ENCODE assay signal across 21 mouse cellular contexts in genomic region chr16:59585706-59586244, GRCm38 (mm10). TPM values are rescaled to one million over a fixed set of nuclear protein-coding genes. Genes with fewer than 3 reads are reported as not detected.
DNase-seq lines count a peak whose midpoint lies in the region; ATAC-seq lines count a peak whose summit lies in the region.
"Had no signal": no experiment of that assay in that cellular context is flagged by ENCODE, and none has a peak within 500 bp of the region (broad histone marks: within the 10 kb centered on the region; RNA-seq: fewer than 3 reads in every experiment).

No protein-coding gene starts in this region.

- no peak overlapping the region for H3K4me2 ChIP-seq in embryonic facial prominence, embryonic 14.5 days (ENCODE audit: low read depth, low read length)
- no peak overlapping the region for H3K4me2 ChIP-seq in heart, embryonic 13.5 days
- no peak overlapping the region for H3K4me2 ChIP-seq in kidney, embryonic 14.5 days (replicated peaks; ENCODE audit: low read depth, low read length)
- H3K4me2 ChIP-seq in kidney, embryonic 15.5 days: no peak overlapping the region
- H3K4me2 ChIP-seq in midbrain, embryonic 12.5 days (replicated peaks): no peak overlapping the region
- no peak overlapping the region for H3K4me2 ChIP-seq in midbrain, embryonic 15.5 days
- H3K4me2 ChIP-seq: embryonic facial prominence, embryonic 12.5 days; forebrain, embryonic 12.5 days; hindbrain, embryonic 13.5 days; liver, embryonic 13.5 days; lung, embryonic 15.5 days had no signal

- no peaks in the 10 kb centered on the region for H3K27me3 ChIP-seq in embryonic facial prominence, embryonic 14.5 days (replicated peaks; ENCODE audit: control insufficient read depth, insufficient read depth, low read length)
- no peaks in the 10 kb centered on the region for H3K27me3 ChIP-seq in embryonic facial prominence, embryonic 10.5 days (replicated peaks; ENCODE audit: low read depth, poor library complexity, severe bottlenecking)
- H3K27me3 ChIP-seq in heart, embryonic 13.5 days (replicated peaks): no peaks in the 10 kb centered on the region
- H3K27me3 ChIP-seq in kidney, embryonic 14.5 days (ENCODE audit: control insufficient read depth, insufficient read depth, low read length): no peaks in the 10 kb centered on the region
- H3K27me3 ChIP-seq in kidney, embryonic 15.5 days: no peaks in the 10 kb centered on the region
- no peaks in the 10 kb centered on the region for H3K27me3 ChIP-seq in midbrain, embryonic 12.5 days
- H3K27me3 ChIP-seq in midbrain, embryonic 15.5 days (replicated peaks): no peaks in the 10 kb centered on the region
- H3K27me3 ChIP-seq: embryonic facial prominence, embryonic 12.5 days; forebrain, embryonic 12.5 days; hindbrain, embryonic 13.5 days; liver, embryonic 13.5 days; lung, embryonic 15.5 days had no signal

- H3K9me3 ChIP-seq in embryonic facial prominence, embryonic 14.5 days (ENCODE audit: control insufficient read depth, low read length): no peaks in the 10 kb centered on the region
- no peaks in the 10 kb centered on the region for H3K9me3 ChIP-seq in embryonic facial prominence, embryonic 10.5 days
- H3K9me3 ChIP-seq in heart, embryonic 13.5 days: no peaks in the 10 kb centered on the region
- no peaks in the 10 kb centered on the region for H3K9me3 ChIP-seq in kidney, embryonic 14.5 days (ENCODE audit: control insufficient read depth, low read length)
- H3K9me3 ChIP-seq in kidney, embryonic 15.5 days (replicated peaks): no peaks in the 10 kb centered on the region
- no peaks in the 10 kb centered on the region for H3K9me3 ChIP-seq in midbrain, embryonic 12.5 days
- no peaks in the 10 kb centered on the region for H3K9me3 ChIP-seq in midbrain, embryonic 15.5 days
- H3K9me3 ChIP-seq: embryonic facial prominence, embryonic 12.5 days; forebrain, embryonic 12.5 days; hindbrain, embryonic 13.5 days; lung, embryonic 15.5 days had no signal

- no peaks in the 10 kb centered on the region for H3K36me3 ChIP-seq in embryonic facial prominence, embryonic 14.5 days (ENCODE audit: control insufficient read depth, insufficient read depth, low read length)
- no peaks in the 10 kb centered on the region for H3K36me3 ChIP-seq in embryonic facial prominence, embryonic 10.5 days (replicated peaks)
- H3K36me3 ChIP-seq in heart, embryonic 13.5 days: peaks cover 4% of the 10 kb centered on the region; the same call in 1 of the 2 replicates
- no peaks in the 10 kb centered on the region for H3K36me3 ChIP-seq in kidney, embryonic 14.5 days (ENCODE audit: control insufficient read depth, insufficient read depth, low read length)
- no peaks in the 10 kb centered on the region for H3K36me3 ChIP-seq in kidney, embryonic 15.5 days
- H3K36me3 ChIP-seq in midbrain, embryonic 12.5 days: no peaks in the 10 kb centered on the region
- no peaks in the 10 kb centered on the region for H3K36me3 ChIP-seq in midbrain, embryonic 15.5 days (replicated peaks)
- H3K36me3 ChIP-seq: embryonic facial prominence, embryonic 12.5 days; forebrain, embryonic 12.5 days; hindbrain, embryonic 13.5 days; liver, embryonic 13.5 days; lung, embryonic 15.5 days had no signal

- 0 out of 2 replicates have a peak, but pooled peaks have one; percentile 5 for ATAC-seq in embryonic facial prominence, embryonic 14.5 days (ENCODE audit: low read depth)
- no peak for ATAC-seq in heart, embryonic 13.5 days (ENCODE audit: extremely low read depth, insufficient number of reproducible peaks, low FRiP score, low TSS enrichment)
- peak; percentile 47; the same call in 1 of the 2 replicates for ATAC-seq in kidney, embryonic 14.5 days (ENCODE audit: low FRiP score, low TSS enrichment)
- ATAC-seq in kidney, embryonic 15.5 days (replicated peaks; ENCODE audit: low FRiP score): no peak; the same call in none of the 2 replicates
- 0 out of 2 replicates have a peak, but pooled peaks have one; percentile 27 for ATAC-seq in midbrain, embryonic 12.5 days (ENCODE audit: low FRiP score, low read depth)
- no peak for ATAC-seq in midbrain, embryonic 15.5 days (replicated peaks)
- ATAC-seq: inflammation-experienced regulatory T-cells, adult 6 months had no signal

- H3K9ac ChIP-seq in embryonic facial prominence, embryonic 14.5 days (ENCODE audit: low read depth, low read length): no peak overlapping the region
- 0 out of 2 replicates have a peak overlapping the region, but pooled peaks have one; percentile 3 for H3K9ac ChIP-seq in heart, embryonic 13.5 days
- no peak overlapping the region for H3K9ac ChIP-seq in kidney, embryonic 14.5 days (ENCODE audit: low read depth, low read length)
- no peak overlapping the region for H3K9ac ChIP-seq in kidney, embryonic 15.5 days
- H3K9ac ChIP-seq in midbrain, embryonic 12.5 days (replicated peaks): no peak overlapping the region
- no peak overlapping the region for H3K9ac ChIP-seq in midbrain, embryonic 15.5 days
- H3K9ac ChIP-seq: embryonic facial prominence, embryonic 12.5 days; forebrain, embryonic 12.5 days; hindbrain, embryonic 13.5 days; liver, embryonic 13.5 days; lung, embryonic 15.5 days had no signal

- WGBS in embryonic facial prominence, embryonic 14.5 days: 75% methylated on average over 4 of the region's 4 CpGs
- WGBS in embryonic facial prominence, embryonic 10.5 days: 82% methylated on average over 4 of the region's 4 CpGs
- WGBS in heart, embryonic 13.5 days: 65% methylated on average over 4 of the region's 4 CpGs
- WGBS in kidney, embryonic 14.5 days: 74% methylated on average over 4 of the region's 4 CpGs
- 81% methylated on average over 4 of the region's 4 CpGs for WGBS in kidney, embryonic 15.5 days
- WGBS in midbrain, embryonic 12.5 days: 90% methylated on average over 4 of the region's 4 CpGs
- WGBS in midbrain, embryonic 15.5 days: 88% methylated on average over 4 of the region's 4 CpGs

- H3K27ac ChIP-seq in embryonic facial prominence, embryonic 14.5 days (replicated peaks; ENCODE audit: low read depth, low read length): no peak overlapping the region
- no peak overlapping the region for H3K27ac ChIP-seq in embryonic facial prominence, embryonic 10.5 days (replicated peaks)
- H3K27ac ChIP-seq in heart, embryonic 13.5 days (replicated peaks): peak overlapping the region; percentile 93
- no peak overlapping the region for H3K27ac ChIP-seq in kidney, embryonic 14.5 days (ENCODE audit: low read depth, low read length)
- H3K27ac ChIP-seq in kidney, embryonic 15.5 days: no peak overlapping the region
- no peak overlapping the region for H3K27ac ChIP-seq in midbrain, embryonic 12.5 days (replicated peaks)
- no peak overlapping the region for H3K27ac ChIP-seq in midbrain, embryonic 15.5 days
- H3K27ac ChIP-seq: embryonic facial prominence, embryonic 12.5 days; forebrain, embryonic 12.5 days; hindbrain, embryonic 13.5 days; liver, embryonic 13.5 days; lung, embryonic 15.5 days had no signal

- H3K4me3 ChIP-seq in embryonic facial prominence, embryonic 14.5 days (ENCODE audit: low read depth, low read length): no peak overlapping the region
- H3K4me3 ChIP-seq in embryonic facial prominence, embryonic 10.5 days: no peak overlapping the region
- no peak overlapping the region for H3K4me3 ChIP-seq in heart, embryonic 13.5 days
- no peak overlapping the region for H3K4me3 ChIP-seq in kidney, embryonic 14.5 days (ENCODE audit: low read length)
- H3K4me3 ChIP-seq in kidney, embryonic 15.5 days (replicated peaks): no peak overlapping the region
- H3K4me3 ChIP-seq in midbrain, embryonic 12.5 days: no peak overlapping the region
- no peak overlapping the region for H3K4me3 ChIP-seq in midbrain, embryonic 15.5 days
- H3K4me3 ChIP-seq: embryonic facial prominence, embryonic 12.5 days; erythroblast, embryonic 14.5 days; forebrain, embryonic 12.5 days; hindbrain, embryonic 13.5 days; liver, embryonic 13.5 days; lung, embryonic 15.5 days had no signal

- no peak for DNase-seq in embryonic facial prominence, embryonic 14.5 days (ENCODE audit: low spot score)
- DNase-seq in embryonic facial prominence, embryonic 10.5 days (ENCODE audit: low spot score): no peak
- DNase-seq in heart, postnatal 4 days: no peak
- DNase-seq: adrenal gland, postnatal 10 days; cerebellum, adult 18-20 months; cerebellum, postnatal 14 days; kidney, adult 18-20 months; liver, embryonic 13.5 days; thymus, adult 2 months; thymus, postnatal 4 days had no signal

- peaks cover 12% of the 10 kb centered on the region; the same call in 1 of the 2 replicates for H3K4me1 ChIP-seq in embryonic facial prominence, embryonic 14.5 days (ENCODE audit: control insufficient read depth, insufficient read depth, low read length)
- peaks cover 18% of the 10 kb centered on the region for H3K4me1 ChIP-seq in embryonic facial prominence, embryonic 10.5 days
- peaks cover 63% of the 10 kb centered on the region for H3K4me1 ChIP-seq in heart, embryonic 13.5 days
- 0 out of 2 replicates have a peak, but pooled peaks cover 7% of the 10 kb centered on the region for H3K4me1 ChIP-seq in kidney, embryonic 14.5 days (ENCODE audit: control insufficient read depth, insufficient read depth, low read length)
- peaks cover 14% of the 10 kb centered on the region for H3K4me1 ChIP-seq in kidney, embryonic 15.5 days
- no peaks in the 10 kb centered on the region for H3K4me1 ChIP-seq in midbrain, embryonic 12.5 days
- no peaks in the 10 kb centered on the region for H3K4me1 ChIP-seq in midbrain, embryonic 15.5 days
- H3K4me1 ChIP-seq: forebrain, embryonic 12.5 days; liver, embryonic 13.5 days had no signal

RNA-seq across cellular contexts. Expression of gene Crybg3, which starts 15.0 kb away (rescaled TPM):
- 11.6 and 12.1 TPM in 2 replicates for polyA plus RNA-seq in embryonic facial prominence, embryonic 14.5 days (2014; fragmentation: Nextera tagmentation; extraction: Ambion mirVana)
- polyA plus RNA-seq in embryonic facial prominence, embryonic 10.5 days (2016; fragmentation: Nextera tagmentation; extraction: Ambion mirVana): 6.9 and 7.1 TPM in 2 replicates
- 10.3 and 12.3 TPM in 2 replicates for polyA plus RNA-seq in heart, embryonic 13.5 days (2015; fragmentation: Nextera tagmentation; extraction: Ambion mirVana)
- 10 to 100 TPM; 85.5 to 86.4 TPM for total RNA-seq in heart, postnatal 4 days (2021)
- polyA plus RNA-seq in kidney, embryonic 14.5 days (2014; fragmentation: Nextera tagmentation; extraction: Ambion mirVana): 11.8 and 12.7 TPM in 2 replicates
- polyA plus RNA-seq in kidney, embryonic 15.5 days (2015; fragmentation: Nextera tagmentation; extraction: Ambion mirVana): 7.2 and 8.4 TPM in 2 replicates
- polyA plus RNA-seq in midbrain, embryonic 12.5 days (2016; fragmentation: Nextera tagmentation; extraction: Ambion mirVana): 5.5 and 5.7 TPM in 2 replicates
- 2.5 and 3.0 TPM in 2 replicates for polyA plus RNA-seq in midbrain, embryonic 15.5 days (2015; fragmentation: Nextera tagmentation; extraction: Ambion mirVana)
- polyA plus RNA-seq: erythroblast, embryonic 14.5 days had no signal

RNA-seq across cellular contexts. Expression of gene Arl6, which starts 53.4 kb away (rescaled TPM):
- 30.3 and 31.6 TPM in 2 replicates for polyA plus RNA-seq in embryonic facial prominence, embryonic 14.5 days (2014; fragmentation: Nextera tagmentation; extraction: Ambion mirVana)
- 41.6 and 43.4 TPM in 2 replicates for polyA plus RNA-seq in embryonic facial prominence, embryonic 10.5 days (2016; fragmentation: Nextera tagmentation; extraction: Ambion mirVana)
- polyA plus RNA-seq in heart, embryonic 13.5 days (2015; fragmentation: Nextera tagmentation; extraction: Ambion mirVana): 18.5 and 21.3 TPM in 2 replicates
- 1 to 10 TPM; 6.4 to 8.8 TPM for total RNA-seq in heart, postnatal 4 days (2021)
- 42.0 and 44.2 TPM in 2 replicates for polyA plus RNA-seq in kidney, embryonic 14.5 days (2014; fragmentation: Nextera tagmentation; extraction: Ambion mirVana)
- 37.9 and 39.0 TPM in 2 replicates for polyA plus RNA-seq in kidney, embryonic 15.5 days (2015; fragmentation: Nextera tagmentation; extraction: Ambion mirVana)
- 49.3 and 50.1 TPM in 2 replicates for polyA plus RNA-seq in midbrain, embryonic 12.5 days (2016; fragmentation: Nextera tagmentation; extraction: Ambion mirVana)
- 48.8 and 51.2 TPM in 2 replicates for polyA plus RNA-seq in midbrain, embryonic 15.5 days (2015; fragmentation: Nextera tagmentation; extraction: Ambion mirVana)

Comparison
In these comparisons a context has a peak if more than half of its experiments do, and no peak if none do; other contexts are left out.
1. ATAC-seq: peak in embryonic facial prominence, embryonic 14.5 days (single experiment), kidney, embryonic 14.5 days (single experiment) and midbrain, embryonic 12.5 days (single experiment); none in heart, embryonic 13.5 days (single experiment), kidney, embryonic 15.5 days (single experiment) and midbrain, embryonic 15.5 days (single experiment).